Mouse (Mus musculus) stomach, postnatal 0 days (tissue): Measurements from ENCODE around the gene Nme8. TPM values are rescaled to one million over a fixed set of nuclear protein-coding genes. Genes with fewer than 3 reads are reported as not detected.

Experiments
- ATAC-seq: fragments of 200-750 bp; cut with Nextera tagmentation; 2 replicates; pipeline ENCODE4 v1.8.0; 2017; ENCODE audit not compliant: low FRiP score, low TSS enrichment
- DNase-seq: peaks from one replicate; pipeline ENCODE4 v3.0.0-alpha.2; 2016; ENCODE audit warnings: low spot score
- H3K27ac ChIP-seq: fragments of 300-500 bp; sonication (generic); replicated peaks from 2 replicates; pipeline ENCODE4 v1.5.1; 2014; ENCODE audit warnings: mild to moderate bottlenecking, control low read depth
- H3K27me3 ChIP-seq: fragments of 300-500 bp; sonication (generic); 2 replicates; pipeline ENCODE4 v1.6.1; 2014; ENCODE audit warnings: low read length; ENCODE audit not compliant: control insufficient read depth, insufficient read depth
- H3K36me3 ChIP-seq: fragments of 300-500 bp; sonication (generic); 2 replicates; pipeline ENCODE4 v1.6.1; 2014; ENCODE audit warnings: low read length, mixed read lengths; ENCODE audit not compliant: control insufficient read depth, insufficient read depth
- H3K4me1 ChIP-seq: fragments of 300-500 bp; sonication (generic); replicated peaks from 2 replicates; pipeline ENCODE4 v1.6.1; 2014; ENCODE audit warnings: antibody characterized with exemption; ENCODE audit not compliant: control insufficient read depth, insufficient read depth
- H3K4me2 ChIP-seq: fragments of 300-500 bp; sonication (generic); replicated peaks from 2 replicates; pipeline ENCODE4 v1.6.1; 2014; ENCODE audit warnings: low read depth, mild to moderate bottlenecking, control low read depth, moderate library complexity
- H3K4me3 ChIP-seq: fragments of 300-500 bp; sonication (generic); 2 replicates; pipeline ENCODE4 v1.5.1; 2014; ENCODE audit warnings: low read depth, low read length, control low read depth
- H3K9ac ChIP-seq: fragments of 300-500 bp; sonication (generic); 2 replicates; pipeline ENCODE4 v1.6.1; 2014; ENCODE audit warnings: mild to moderate bottlenecking, low read length, control low read depth, mixed read lengths
- H3K9me3 ChIP-seq: fragments of 300-500 bp; sonication (generic); 2 replicates; pipeline ENCODE4 v1.6.1; 2016; ENCODE audit warnings: low read length; ENCODE audit not compliant: control insufficient read depth
- CTCF ChIP-seq: IDR thresholded peaks from 2 replicates; pipeline ENCODE4 v1.5.1; 2016; ENCODE audit warnings: antibody characterized with exemption, low read depth, mild to moderate bottlenecking, moderate library complexity
- EP300 ChIP-seq: optimal IDR thresholded peaks from 2 replicates; pipeline ENCODE3; 2016; ENCODE audit warnings: antibody characterized with exemption
- WGBS: fragments of 180-500 bp; shearing (Covaris S2); extraction: QIAGEN DNeasy Blood & Tissue Kit; methylation state at CpG from one replicate; pipeline ENCODE4 v1.1.7; 2014; 5-methylcytosine and 5-hydroxymethylcytosine counted together
- polyA plus RNA-seq: library from polyadenylated mRNA; unstranded; fragments of >200 nt; fragmentation: Nextera tagmentation; extraction: Ambion mirVana; gene quantifications from 2 replicates; pipeline ENCODE4 v1.2.1, GENCODE M21; 2015

Nme8 gene
- not detected in 2 replicates for polyA plus RNA-seq

DNA sequence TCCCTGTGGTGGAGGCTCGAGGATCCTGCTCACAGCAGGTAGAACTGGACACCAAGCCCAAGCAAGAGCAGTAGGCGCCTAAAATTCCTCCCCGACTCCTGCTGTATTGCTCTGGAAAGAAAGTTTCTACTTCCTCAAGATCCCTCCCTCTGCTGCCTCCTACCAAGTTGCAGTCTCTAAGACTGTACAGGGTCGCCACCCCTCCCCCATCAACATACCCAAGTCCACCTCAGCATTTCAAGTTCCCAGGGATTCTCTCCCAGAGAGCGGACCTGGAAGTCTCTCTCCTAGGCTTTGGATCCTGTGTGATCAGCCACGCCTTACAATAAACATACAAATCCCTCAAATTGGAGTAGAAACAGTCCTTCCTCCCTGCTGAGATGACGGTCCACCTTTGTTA, at the start of gene Nme8:
Nme8 (minus strand) TSS at position 5 of the 400 bp plus-strand sequence.
- Histone ChIP-seq H3K27me3 (no peaks in the 10 kb centered on the region; the same call in 1 of the 2 replicates), H3K4me1 (no peaks in the 10 kb centered on the region), H3K9me3 (no peaks in the 10 kb centered on the region), H3K4me2 (no peak within 1 kb of the TSS), H3K4me3 (no peak within 1 kb of the TSS), H3K36me3 (no peaks in the 10 kb centered on the region), H3K27ac (no peak within 1 kb of the TSS), H3K9ac (no peak within 1 kb of the TSS)
- DNase-seq, result no peak
- TF ChIP-seq CTCF (no peak), EP300 (no peak)
- ATAC-seq, result no peak
- 24% methylated on average over 7 of the region's 7 CpGs for WGBS

DNA sequence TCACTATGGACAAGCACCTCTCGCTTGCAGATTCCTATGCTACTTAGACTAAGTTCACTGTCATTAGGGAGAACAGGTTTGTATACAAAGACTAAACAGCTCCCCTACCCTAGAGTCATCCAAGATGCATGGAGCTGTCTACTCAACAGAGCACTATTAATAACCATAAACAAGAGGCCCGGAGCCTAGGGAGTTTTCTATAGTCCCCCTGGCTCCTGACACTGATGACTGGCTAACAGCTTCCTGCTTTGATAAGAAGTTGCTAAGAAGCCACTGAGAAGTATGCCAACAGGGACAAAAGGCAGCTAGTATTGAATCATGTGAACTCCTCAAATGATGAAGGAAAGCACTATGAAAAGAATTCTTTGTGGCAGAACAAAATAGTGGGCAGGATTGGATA, 48.1 kb upstream of the Nme8 start:
- Histone ChIP-seq H3K36me3 (no peaks in the 10 kb centered on the region), H3K9me3 (no peaks in the 10 kb centered on the region), H3K27ac (no peak overlapping the region), H3K27me3 (no peaks in the 10 kb centered on the region), H3K4me3 (no peak overlapping the region), H3K4me1 (no peaks in the 10 kb centered on the region), H3K4me2 (no peak overlapping the region), H3K9ac (no peak overlapping the region)
- ATAC-seq (no peak), DNase-seq (no peak)
- WGBS, result 49% methylated on average over 2 of the region's 2 CpGs
- no peak for TF ChIP-seq CTCF
- no peak for TF ChIP-seq EP300

DNA sequence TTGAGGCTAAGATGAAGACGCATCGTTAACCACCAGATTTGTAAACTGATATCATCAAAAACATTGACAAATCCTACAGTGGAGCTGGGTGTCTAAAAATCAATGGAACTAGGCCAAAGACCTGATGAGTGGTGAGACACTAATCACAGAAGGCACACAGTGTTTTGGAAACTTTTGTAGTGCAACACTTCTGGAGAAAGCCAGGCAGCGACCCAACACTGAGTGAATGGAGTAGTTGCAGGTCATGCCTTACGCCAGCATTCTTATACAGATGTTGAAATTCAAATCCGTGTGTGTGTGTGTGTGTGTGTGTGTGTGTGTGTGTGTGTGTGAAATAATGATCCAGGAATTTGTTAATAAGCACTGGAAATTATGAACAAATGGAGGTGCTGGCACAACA, 46.9 kb upstream of the Nme8 start:
- no peak overlapping the region for H3K4me3 ChIP-seq
- no peaks in the 10 kb centered on the region for H3K36me3 ChIP-seq
- no peaks in the 10 kb centered on the region for H3K4me1 ChIP-seq
- no peak for TF ChIP-seq CTCF
- no peak for TF ChIP-seq EP300
- ATAC-seq (no peak), DNase-seq (no peak)
- no peak overlapping the region for H3K4me2 ChIP-seq
- H3K9me3 ChIP-seq, result no peaks in the 10 kb centered on the region
- no peak overlapping the region for H3K9ac ChIP-seq
- no peaks in the 10 kb centered on the region for H3K27me3 ChIP-seq
- 74% methylated on average over 5 of the region's 5 CpGs for WGBS
- no peak overlapping the region for H3K27ac ChIP-seq

DNA sequence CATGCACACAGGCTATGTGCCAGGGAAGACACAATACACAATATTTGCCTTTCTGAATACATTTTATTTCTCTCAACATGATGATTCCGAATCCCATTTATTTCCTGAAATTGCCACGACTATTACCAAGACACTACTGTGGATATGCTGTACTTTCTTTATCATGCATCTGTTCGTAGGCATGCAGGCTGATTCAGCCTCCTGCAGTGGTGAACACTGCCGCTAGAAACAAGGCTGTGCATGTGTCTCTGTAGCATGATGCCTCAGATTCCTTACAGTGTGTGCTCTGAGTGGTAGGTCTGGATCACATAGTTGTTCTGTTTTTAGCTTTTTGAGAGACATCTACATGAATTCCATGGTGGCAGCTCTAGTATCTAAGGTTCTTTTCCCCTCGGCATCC, 37.0 kb upstream of the Nme8 start:
- Histone ChIP-seq H3K4me3 (no peak overlapping the region), H3K9ac (no peak overlapping the region), H3K4me1 (no peaks in the 10 kb centered on the region), H3K36me3 (no peaks in the 10 kb centered on the region), H3K4me2 (no peak overlapping the region), H3K27ac (no peak overlapping the region), H3K27me3 (no peaks in the 10 kb centered on the region), H3K9me3 (no peaks in the 10 kb centered on the region)
- TF ChIP-seq CTCF (no peak), EP300 (no peak)
- DNase-seq, result no peak
- no peak for ATAC-seq
- WGBS, result 81% methylated on average over 5 of the region's 5 CpGs

DNA sequence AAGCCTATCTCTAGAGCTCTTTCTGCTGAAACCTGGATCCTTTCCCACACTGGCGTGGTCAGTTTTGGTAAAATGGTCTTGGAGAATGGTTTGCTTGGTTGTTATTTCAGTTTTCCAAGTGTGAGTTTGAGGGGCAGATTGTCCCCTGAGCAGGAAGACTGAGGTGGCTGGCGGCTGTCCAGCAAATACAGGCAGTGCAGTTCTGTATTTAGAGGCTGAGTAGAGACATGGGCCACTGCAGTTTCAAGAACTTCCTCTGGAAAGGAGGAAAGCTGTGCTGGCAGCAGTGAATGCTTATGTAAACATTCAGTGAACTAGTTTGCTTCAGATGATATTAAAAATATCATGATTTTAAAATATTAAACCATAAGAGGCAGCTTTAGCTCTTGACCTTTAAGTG, 33.2 kb upstream of the Nme8 start:
- H3K4me1 ChIP-seq, result no peaks in the 10 kb centered on the region
- no peaks in the 10 kb centered on the region for H3K9me3 ChIP-seq
- no peak overlapping the region for H3K4me3 ChIP-seq
- DNase-seq (no peak), ATAC-seq (no peak)
- H3K36me3 ChIP-seq, result no peaks in the 10 kb centered on the region
- TF ChIP-seq CTCF, result no peak
- no peak for TF ChIP-seq EP300
- H3K27me3 ChIP-seq, result no peaks in the 10 kb centered on the region
- no peak overlapping the region for H3K27ac ChIP-seq
- no peak overlapping the region for H3K4me2 ChIP-seq
- no peak overlapping the region for H3K9ac ChIP-seq
- 49% methylated on average over 2 of the region's 2 CpGs for WGBS

DNA sequence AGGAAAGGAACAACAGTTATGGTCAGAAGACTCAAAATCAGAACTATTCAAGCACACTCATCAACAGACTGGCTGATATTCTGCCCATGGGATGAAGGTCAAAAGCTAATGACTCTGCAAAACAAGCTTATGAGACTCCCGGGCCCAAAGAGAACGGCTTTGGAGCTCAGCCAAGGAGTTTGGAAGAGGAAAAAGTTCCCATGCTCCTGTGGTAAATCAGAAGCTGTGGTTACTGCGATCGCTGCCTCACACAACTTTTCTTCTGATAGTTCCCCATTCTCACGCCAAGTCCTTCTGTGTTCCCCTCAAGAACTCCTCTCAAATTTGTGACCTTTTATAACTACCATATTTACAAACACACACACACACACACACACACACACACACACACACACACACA, 21.4 kb upstream of the Nme8 start:
- Histone ChIP-seq H3K9me3 (no peaks in the 10 kb centered on the region), H3K27me3 (no peaks in the 10 kb centered on the region), H3K36me3 (no peaks in the 10 kb centered on the region), H3K4me2 (no peak overlapping the region), H3K9ac (no peak overlapping the region), H3K4me3 (no peak overlapping the region), H3K4me1 (no peaks in the 10 kb centered on the region), H3K27ac (no peak overlapping the region)
- DNase-seq, result no peak
- TF ChIP-seq CTCF (no peak), EP300 (no peak)
- 31% methylated on average over 5 of the region's 5 CpGs for WGBS
- no peak for ATAC-seq
